Comparison of ENCODE assay signal across 11 mouse cellular contexts in genomic region chr1:66407270-66407967, GRCm38 (mm10).
A peak's percentile ranks its signal among the peaks of the same experiment; 100 is the strongest.
DNase-seq lines count a peak whose midpoint lies in the region; ATAC-seq lines count a peak whose summit lies in the region.
"Had no signal": no experiment of that assay in that cellular context is flagged by ENCODE, and none has a peak within 500 bp of the region (broad histone marks: within the 10 kb centered on the region; RNA-seq: fewer than 3 reads in every experiment).

No protein-coding gene starts in this region.

- no peaks in the 10 kb centered on the region for H3K9me3 ChIP-seq in embryonic facial prominence, embryonic 11.5 days (replicated peaks; ENCODE audit: control insufficient read depth, low read length)
- H3K9me3 ChIP-seq in embryonic facial prominence, embryonic 10.5 days: no peaks in the 10 kb centered on the region
- H3K9me3 ChIP-seq in forebrain, embryonic 13.5 days (replicated peaks): no peaks in the 10 kb centered on the region
- H3K9me3 ChIP-seq in midbrain, embryonic 15.5 days: no peaks in the 10 kb centered on the region
- H3K9me3 ChIP-seq: heart, embryonic 15.5 days had no signal

- 0 out of 2 replicates have a peak, but pooled peaks have one; percentile 48 for ATAC-seq in embryonic facial prominence, embryonic 11.5 days (replicated peaks; ENCODE audit: insufficient number of reproducible peaks, low FRiP score, low TSS enrichment, low read depth)
- ATAC-seq in forebrain, embryonic 13.5 days: peak; percentile 81
- peak; percentile 68 for ATAC-seq in midbrain, embryonic 15.5 days (replicated peaks)
- ATAC-seq in erythroid progenitor cell, adult 5-6 weeks (replicated peaks; ENCODE audit: low FRiP score, poor library complexity, severe bottlenecking): no peak

- H3K4me1 ChIP-seq in embryonic facial prominence, embryonic 11.5 days (ENCODE audit: control insufficient read depth, insufficient read depth, low read length): no peaks in the 10 kb centered on the region
- H3K4me1 ChIP-seq in embryonic facial prominence, embryonic 10.5 days: no peaks in the 10 kb centered on the region
- H3K4me1 ChIP-seq in forebrain, embryonic 13.5 days: no peaks in the 10 kb centered on the region
- H3K4me1 ChIP-seq in midbrain, embryonic 15.5 days: peaks cover 4% of the 10 kb centered on the region; the same call in 1 of the 2 replicates
- H3K4me1 ChIP-seq: heart, embryonic 15.5 days had no signal

- H3K9ac ChIP-seq in embryonic facial prominence, embryonic 11.5 days (replicated peaks; ENCODE audit: low read length): no peak overlapping the region
- H3K9ac ChIP-seq in forebrain, embryonic 13.5 days: no peak overlapping the region
- H3K9ac ChIP-seq in midbrain, embryonic 15.5 days: no peak overlapping the region
- H3K9ac ChIP-seq: heart, embryonic 15.5 days; liver, embryonic 14.5 days had no signal

- no peak overlapping the region for H3K4me3 ChIP-seq in embryonic facial prominence, embryonic 11.5 days (ENCODE audit: low read depth, low read length)
- H3K4me3 ChIP-seq in embryonic facial prominence, embryonic 10.5 days: no peak overlapping the region
- no peak overlapping the region for H3K4me3 ChIP-seq in forebrain, embryonic 13.5 days
- no peak overlapping the region for H3K4me3 ChIP-seq in midbrain, embryonic 15.5 days
- H3K4me3 ChIP-seq: heart, embryonic 15.5 days had no signal

- no peak overlapping the region for H3K27ac ChIP-seq in embryonic facial prominence, embryonic 11.5 days (replicated peaks; ENCODE audit: low read depth, low read length)
- no peak overlapping the region for H3K27ac ChIP-seq in embryonic facial prominence, embryonic 10.5 days (replicated peaks)
- no peak overlapping the region for H3K27ac ChIP-seq in forebrain, embryonic 13.5 days
- H3K27ac ChIP-seq in midbrain, embryonic 15.5 days: peak overlapping the region; percentile 53; the same call in 1 of the 2 replicates
- H3K27ac ChIP-seq: heart, embryonic 15.5 days; liver, embryonic 14.5 days had no signal

- no peak overlapping the region for H3K4me2 ChIP-seq in embryonic facial prominence, embryonic 11.5 days (ENCODE audit: low read depth, low read length)
- H3K4me2 ChIP-seq in forebrain, embryonic 13.5 days: no peak overlapping the region
- H3K4me2 ChIP-seq in midbrain, embryonic 15.5 days: no peak overlapping the region
- H3K4me2 ChIP-seq: heart, embryonic 15.5 days had no signal

- no peaks in the 10 kb centered on the region for H3K36me3 ChIP-seq in embryonic facial prominence, embryonic 11.5 days (replicated peaks; ENCODE audit: control insufficient read depth, insufficient read depth, low read depth, low read length)
- H3K36me3 ChIP-seq in embryonic facial prominence, embryonic 10.5 days (replicated peaks): no peaks in the 10 kb centered on the region; the same call in 1 of the 2 replicates
- peaks cover 72% of the 10 kb centered on the region for H3K36me3 ChIP-seq in forebrain, embryonic 13.5 days (ENCODE audit: poor library complexity, severe bottlenecking)
- peaks cover 32% of the 10 kb centered on the region for H3K36me3 ChIP-seq in midbrain, embryonic 15.5 days (replicated peaks)
- H3K36me3 ChIP-seq: heart, embryonic 15.5 days had no signal

- DNase-seq in embryonic facial prominence, embryonic 11.5 days (ENCODE audit: low spot score): no peak
- no peak for DNase-seq in embryonic facial prominence, embryonic 10.5 days (ENCODE audit: low spot score)
- peak; percentile 34 for DNase-seq in cerebellum, adult 11 months
- no peak for DNase-seq in gastrocnemius, adult 8-10 months (ENCODE audit: low spot score in 2 of 2)
- no peak for DNase-seq in natural killer cell, adult 2 months (ENCODE audit: low spot score in 2 of 2)
- DNase-seq: layer of hippocampus, adult 9-11 months had no signal

- no peaks in the 10 kb centered on the region for H3K27me3 ChIP-seq in embryonic facial prominence, embryonic 11.5 days (ENCODE audit: control insufficient read depth, insufficient read depth, low read length)
- H3K27me3 ChIP-seq in embryonic facial prominence, embryonic 10.5 days (replicated peaks; ENCODE audit: low read depth, poor library complexity, severe bottlenecking): no peaks in the 10 kb centered on the region
- H3K27me3 ChIP-seq in forebrain, embryonic 13.5 days: no peaks in the 10 kb centered on the region
- H3K27me3 ChIP-seq in midbrain, embryonic 15.5 days (replicated peaks): no peaks in the 10 kb centered on the region
- H3K27me3 ChIP-seq: heart, embryonic 15.5 days had no signal

- WGBS in embryonic facial prominence, embryonic 11.5 days: 64% methylated on average over 13 of the region's 13 CpGs
- 66% methylated on average over 13 of the region's 13 CpGs for WGBS in embryonic facial prominence, embryonic 10.5 days
- WGBS in forebrain, embryonic 13.5 days: 62% methylated on average over 13 of the region's 13 CpGs
- WGBS in midbrain, embryonic 15.5 days: 57% methylated on average over 13 of the region's 13 CpGs
